Mouse (Mus musculus) left cerebral cortex, postnatal 36 days (tissue): ENCODE measurements around the gene Lin7a. TPM values are rescaled to one million over a fixed set of nuclear protein-coding genes. Genes with fewer than 3 reads are reported as not detected.

ENCODE experiments used
- DNase-seq, 2 experiments: peaks; one replicate each; pipeline ENCODE4 v3.0.0; 2021 to 2022; ENCODE audit warnings: low spot score in 2 of 2, mixed read lengths in 1 of 2
- intact Hi-C: fragments of 180-260 bp; cut with DNase I; formaldehyde crosslinking; loops from one replicate; pipeline ENCODE4 v1.15.1; 2025
- total RNA-seq, 2 experiments: library from RNA; stranded (reverse); gene quantifications; 2 replicates each; pipeline ENCODE4 v1.2.3; 2021

Gene Lin7a
- total RNA-seq, 2 experiments from 2014 or later = 60.9 to 64.2 TPM

- intact Hi-C loops = no loop called here
- DNase-seq = no peak
Observed at GRCm38 (mm10) chr10:107249606-107250186, 21.8 kb upstream of the Lin7a start.

- intact Hi-C loops = no loop called here
- no peak for DNase-seq
Observed at GRCm38 (mm10) chr10:107250346-107251210, 20.9 kb upstream of the Lin7a start.

GRCm38 (mm10) chr10:107251271-107251670 is 20.2 kb upstream of the Lin7a start:
- intact Hi-C loops = no loop called here
- no peak for DNase-seq

- intact Hi-C loops = no loop called here
- no peak for DNase-seq
Observed at GRCm38 (mm10) chr10:107251801-107252502, 19.5 kb upstream of the Lin7a start.

- no peak for DNase-seq
- intact Hi-C loops = no loop called here
Observed at GRCm38 (mm10) chr10:107252503-107252815, 19.0 kb upstream of the Lin7a start.

GRCm38 (mm10) chr10:107253191-107253965 is 18.1 kb upstream of the Lin7a start:
- no peak for DNase-seq
- intact Hi-C loops = no loop called here

GRCm38 (mm10) chr10:107254656-107255055 is 16.8 kb upstream of the Lin7a start:
- intact Hi-C loops = no loop called here
- DNase-seq = no peak

GRCm38 (mm10) chr10:107255351-107256050 is 16.0 kb upstream of the Lin7a start:
- intact Hi-C loops = no loop called here
- DNase-seq = no peak

- DNase-seq = no peak
- intact Hi-C loops = no loop called here
Observed at GRCm38 (mm10) chr10:107256451-107256960, 15.0 kb upstream of the Lin7a start.

- intact Hi-C loops = no loop called here
- DNase-seq = no peak
Observed at GRCm38 (mm10) chr10:107260428-107260827, 11.1 kb upstream of the Lin7a start.

- intact Hi-C loops = loop anchor here (5.0 to 10.0 kb wide), 3 partner anchors 115 to 463 kb away; no protein-coding TSS in a partner anchor
- peak; percentile 61 to 67 for DNase-seq
Observed at GRCm38 (mm10) chr10:107272131-107272803, 781 bp downstream of the Lin7a start.

GRCm38 (mm10) chr10:107272804-107273145 is 1.3 kb downstream of the Lin7a start:
- DNase-seq = peak in 1 of 2 experiments; percentile 49

GRCm38 (mm10) chr10:107273848-107274247 is 2.4 kb downstream of the Lin7a start:
- no peak for DNase-seq
- intact Hi-C loops = loop anchor here (5.0 to 10.0 kb wide), 3 partner anchors 113 to 461 kb away; no protein-coding TSS in a partner anchor

More at GRCm38 (mm10) chr10:107272804-107273145, 1.3 kb downstream of the Lin7a start:
- intact Hi-C loops = loop anchor here (5.0 to 10.0 kb wide), 3 partner anchors 115 to 462 kb away; no protein-coding TSS in a partner anchor

GRCm38 (mm10) chr10:107274785-107275184 is 3.3 kb downstream of the Lin7a start:
- no peak for DNase-seq
- intact Hi-C loops = loop anchor here (5.0 to 10.0 kb wide), 3 partner anchors 113 to 460 kb away; no protein-coding TSS in a partner anchor

- no peak for DNase-seq
- intact Hi-C loops = loop anchor here (10.0 kb wide), 1 partner anchor 458 kb away; no protein-coding TSS in a partner anchor
Observed at GRCm38 (mm10) chr10:107276647-107277046, 5.2 kb downstream of the Lin7a start.

GRCm38 (mm10) chr10:107293934-107294664 is 22.6 kb downstream of the Lin7a start:
- DNase-seq = no peak
- intact Hi-C loops = no loop called here

GRCm38 (mm10) chr10:107300587-107301248 is 29.2 kb downstream of the Lin7a start:
- no peak for DNase-seq
- intact Hi-C loops = no loop called here
